Mouse (Mus musculus): ENCODE data around the gene Gpr85. TPM values are rescaled to one million over a fixed set of nuclear protein-coding genes. Genes with fewer than 3 reads are reported as not detected.

The Gpr85 gene
- polyA plus RNA-seq (2015; fragmentation: Nextera tagmentation; extraction: Ambion mirVana): 0.43 and 0.57 TPM in 2 replicates

GRCm38 (mm10) chr6:13839345-13840054 lies at the start of gene Gpr85:
Gpr85 (minus strand) TSS chr6:13839942.

GRCm38 (mm10) chr6:13870919-13871624 lies 31.3 kb upstream of the Gpr85 start, which contains the start of gene 2610001J05Rik:
2610001J05Rik (minus strand) TSS chr6:13871518.

Other genes starting within 250 kb of the Gpr85 start
- gene Tmem168, start 231.8 kb downstream of the Gpr85 start, polyA plus RNA-seq (2015; fragmentation: Nextera tagmentation; extraction: Ambion mirVana): 16.9 and 19.9 TPM in 2 replicates
- gene Bmt2, start 162.0 kb downstream of the Gpr85 start, polyA plus RNA-seq (2015; fragmentation: Nextera tagmentation; extraction: Ambion mirVana): 4.5 and 5.1 TPM in 2 replicates
- gene 2610001J05Rik, start 31.6 kb upstream of the Gpr85 start, polyA plus RNA-seq (2015; fragmentation: Nextera tagmentation; extraction: Ambion mirVana): 65.2 and 77.6 TPM in 2 replicates

Data from spleen, postnatal 0 days (tissue).